Mouse (Mus musculus) kidney, embryonic 16.5 days (tissue): ENCODE measurements around the gene Galnt2. TPM values are rescaled to one million over a fixed set of nuclear protein-coding genes. Genes with fewer than 3 reads are reported as not detected.

Experiments used
- ATAC-seq: fragments of 200-750 bp; cut with Nextera tagmentation; 2 replicates; pipeline ENCODE4 v1.8.0; 2017; ENCODE audit warnings: moderate TSS enrichment; ENCODE audit not compliant: low FRiP score, low TSS enrichment
- H3K27ac ChIP-seq: fragments of 300-500 bp; sonication (generic); 2 replicates; pipeline ENCODE4 v1.5.1; 2014; ENCODE audit warnings: low read length
- H3K27me3 ChIP-seq: fragments of 300-500 bp; sonication (generic); 2 replicates; pipeline ENCODE4 v1.6.1; 2014; ENCODE audit warnings: low read length, control low read depth, mixed read lengths; ENCODE audit not compliant: insufficient read depth
- H3K36me3 ChIP-seq: fragments of 300-500 bp; sonication (generic); 2 replicates; pipeline ENCODE4 v1.6.1; 2014; ENCODE audit warnings: low read length, control low read depth, mixed read lengths; ENCODE audit not compliant: insufficient read depth
- H3K4me1 ChIP-seq: fragments of 300-500 bp; sonication (generic); 2 replicates; pipeline ENCODE4 v1.6.1; 2014; ENCODE audit warnings: low read length, control low read depth, mixed read lengths; ENCODE audit not compliant: insufficient read depth
- H3K4me2 ChIP-seq: fragments of 300-500 bp; sonication (generic); replicated peaks from 2 replicates; pipeline ENCODE4 v1.6.1; 2014; ENCODE audit warnings: low read depth, low read length
- H3K4me3 ChIP-seq: fragments of 300-500 bp; sonication (generic); 2 replicates; pipeline ENCODE4 v1.5.1; 2014; ENCODE audit warnings: mild to moderate bottlenecking, low read length
- H3K9ac ChIP-seq: fragments of 300-500 bp; sonication (generic); replicated peaks from 2 replicates; pipeline ENCODE4 v1.6.1; 2014; ENCODE audit warnings: low read length
- H3K9me3 ChIP-seq: fragments of 300-500 bp; sonication (generic); 2 replicates; pipeline ENCODE4 v1.6.1; 2016; ENCODE audit warnings: low read length, control low read depth
- WGBS: fragments of 180-500 bp; shearing (Covaris S2); extraction: QIAGEN DNeasy Blood & Tissue Kit; methylation state at CpG from one replicate; pipeline ENCODE4 v1.1.7; 2014; 5-methylcytosine and 5-hydroxymethylcytosine counted together
- polyA plus RNA-seq: library from polyadenylated mRNA; unstranded; fragments of >200 nt; fragmentation: Nextera tagmentation; extraction: Ambion mirVana; gene quantifications from 2 replicates; pipeline ENCODE4 v1.2.1, GENCODE M21; 2015

Gene Galnt2
- polyA plus RNA-seq, 1 experiment from 2014 or later, result 47.1 TPM

DNA sequence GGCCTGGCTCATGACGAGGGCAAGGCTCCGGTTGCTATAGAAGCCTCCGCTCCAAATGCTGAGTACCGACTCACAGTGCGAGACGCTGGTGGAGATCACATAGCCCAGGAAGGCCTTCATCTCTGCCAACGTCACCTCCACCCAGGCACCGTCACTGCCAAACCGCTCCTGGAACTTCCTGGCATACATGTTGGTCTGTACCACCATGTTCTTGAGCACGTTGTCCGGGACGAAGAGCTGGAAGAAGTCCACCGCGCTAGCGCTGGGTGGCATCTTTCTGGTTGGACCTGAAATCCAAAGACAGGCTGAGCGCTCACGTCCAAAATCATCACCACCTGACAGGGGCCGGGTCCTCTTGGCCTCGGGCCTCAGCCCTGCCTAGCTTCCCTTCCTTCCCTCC is 153.1 kb downstream of the Galnt2 start:
- Histone ChIP-seq H3K4me3 (no peak overlapping the region), H3K27ac (no peak overlapping the region), H3K4me2 (no peak overlapping the region), H3K4me1 (no peaks in the 10 kb centered on the region), H3K9me3 (no peaks in the 10 kb centered on the region), H3K9ac (no peak overlapping the region), H3K27me3 (no peaks in the 10 kb centered on the region), H3K36me3 (no peaks in the 10 kb centered on the region)
- no peak for ATAC-seq
- WGBS, result 96% methylated on average over 19 of the region's 19 CpGs

DNA sequence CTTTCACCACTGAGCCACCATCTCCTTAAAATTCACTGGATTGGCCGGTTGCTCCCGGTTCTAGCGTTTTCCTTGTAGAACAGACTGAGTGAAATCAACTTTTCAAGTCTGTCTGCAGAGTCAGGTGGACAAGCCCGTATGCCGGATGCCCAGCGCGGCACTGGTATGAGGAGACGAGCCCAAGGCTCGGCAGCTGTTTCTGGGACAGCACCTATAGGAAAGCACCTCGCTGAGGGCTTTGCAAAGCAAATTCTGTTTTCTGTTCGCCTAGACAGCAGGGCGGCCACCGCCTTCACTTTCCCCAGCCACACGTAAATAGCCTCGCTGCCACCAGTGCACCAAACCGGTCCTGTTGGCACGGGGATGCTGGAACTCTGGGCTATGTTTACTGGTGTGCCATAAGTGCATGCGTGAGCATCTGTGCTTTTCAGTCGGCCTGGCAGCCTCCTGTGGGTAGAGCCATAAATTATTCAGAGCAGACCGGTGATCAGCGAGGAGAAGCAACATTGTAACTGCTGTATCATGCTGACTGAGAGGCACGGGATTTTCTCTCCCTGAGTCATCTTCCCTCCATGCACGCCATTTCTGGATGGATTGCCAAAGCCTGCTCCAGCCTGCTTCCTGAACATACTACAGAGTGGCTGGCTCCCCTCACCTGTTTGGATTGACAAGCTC is 155.2 kb downstream of the Galnt2 start:
- ATAC-seq, result no peak
- no peaks in the 10 kb centered on the region for H3K36me3 ChIP-seq
- no peak overlapping the region for H3K4me2 ChIP-seq
- no peaks in the 10 kb centered on the region for H3K4me1 ChIP-seq
- no peak overlapping the region for H3K4me3 ChIP-seq
- 79% methylated on average over 23 of the region's 23 CpGs for WGBS
- H3K9me3 ChIP-seq, result no peaks in the 10 kb centered on the region
- H3K9ac ChIP-seq, result no peak overlapping the region
- no peak overlapping the region for H3K27ac ChIP-seq
- no peaks in the 10 kb centered on the region for H3K27me3 ChIP-seq

DNA sequence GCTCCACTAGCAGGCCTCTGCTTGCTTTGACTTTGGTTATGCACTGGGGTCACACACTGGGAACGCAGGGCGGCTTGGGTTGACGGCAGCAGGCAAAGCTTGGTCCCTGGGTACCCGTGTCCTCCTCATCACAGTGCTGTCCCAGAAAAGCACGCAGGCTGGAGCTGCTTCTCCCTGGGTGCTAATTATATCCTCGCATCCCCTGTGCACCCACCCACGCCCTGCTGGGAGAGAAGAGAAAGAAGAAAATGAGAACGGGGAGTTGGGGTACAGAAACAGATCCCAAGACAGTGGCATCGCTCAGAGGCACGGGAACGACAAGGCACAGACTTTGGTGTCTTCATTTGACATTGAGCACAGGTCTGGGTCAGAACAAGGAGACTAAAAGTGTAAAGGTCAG is 158.3 kb downstream of the Galnt2 start:
- no peak overlapping the region for H3K27ac ChIP-seq
- no peak overlapping the region for H3K9ac ChIP-seq
- no peak overlapping the region for H3K4me3 ChIP-seq
- WGBS, result 86% methylated on average over 11 of the region's 11 CpGs
- H3K9me3 ChIP-seq, result no peaks in the 10 kb centered on the region; the same call in 1 of the 2 replicates
- no peaks in the 10 kb centered on the region for H3K4me1 ChIP-seq
- no peaks in the 10 kb centered on the region for H3K36me3 ChIP-seq
- H3K27me3 ChIP-seq, result no peaks in the 10 kb centered on the region
- no peak for ATAC-seq
- H3K4me2 ChIP-seq, result no peak overlapping the region

DNA sequence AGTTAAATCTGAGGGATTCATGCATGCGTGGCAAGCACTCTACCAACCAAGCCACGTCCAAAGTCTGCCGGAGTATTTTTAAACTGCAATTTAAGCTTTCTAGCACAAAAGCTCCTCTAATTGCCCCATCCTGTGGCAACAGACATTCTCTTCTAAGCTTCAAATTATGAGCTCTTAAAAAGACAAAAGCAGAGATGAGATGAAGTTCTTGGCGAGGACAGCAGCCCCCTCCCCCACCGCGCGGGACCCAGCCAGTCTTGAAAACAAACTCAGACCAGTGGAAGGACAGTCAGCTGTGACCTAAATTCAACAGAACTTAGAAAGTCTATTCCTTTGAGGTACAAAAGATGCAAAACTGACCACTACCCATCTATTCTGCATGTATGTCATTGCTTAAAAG is 160.0 kb downstream of the Galnt2 start:
- no peak for ATAC-seq
- Histone ChIP-seq H3K4me2 (no peak overlapping the region), H3K27ac (no peak overlapping the region), H3K4me3 (no peak overlapping the region), H3K9ac (no peak overlapping the region), H3K4me1 (no peaks in the 10 kb centered on the region), H3K36me3 (no peaks in the 10 kb centered on the region), H3K27me3 (no peaks in the 10 kb centered on the region), H3K9me3 (no peaks in the 10 kb centered on the region; the same call in 1 of the 2 replicates)
- WGBS, result 86% methylated on average over 7 of the region's 7 CpGs

DNA sequence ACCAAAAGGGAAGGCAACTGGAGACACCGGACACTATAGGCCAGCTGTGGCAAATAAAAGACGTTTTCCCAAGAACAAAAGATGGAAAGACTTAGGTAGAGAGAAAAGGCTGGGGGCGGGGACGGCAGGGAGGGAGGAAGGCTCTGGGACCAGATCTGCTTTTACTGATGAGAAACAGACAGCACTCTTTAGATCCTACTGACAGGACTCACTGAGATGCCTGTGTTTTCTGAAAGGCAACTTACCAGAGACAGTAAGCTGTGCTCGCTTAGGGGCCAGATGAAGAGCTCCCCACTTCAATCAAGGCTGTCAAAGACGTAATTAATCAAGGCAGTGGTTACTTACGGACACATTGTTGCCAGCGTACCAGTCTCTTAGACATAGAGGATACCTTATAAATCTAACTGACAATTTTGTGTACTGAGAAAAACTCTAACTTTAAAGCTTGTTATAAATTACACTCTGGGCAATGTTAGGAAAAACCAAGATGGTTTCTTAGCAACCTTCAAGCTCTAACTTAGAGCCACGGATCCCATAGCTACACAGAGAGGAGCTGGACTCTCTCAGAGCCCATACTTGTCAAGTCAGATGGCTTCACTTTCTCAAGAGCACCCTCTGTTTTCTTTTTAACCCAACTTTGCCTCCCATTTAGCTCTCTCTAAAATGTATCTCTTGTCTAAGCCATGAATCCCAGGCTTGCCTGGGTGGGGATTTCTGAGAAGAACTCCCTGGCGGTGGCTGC is 161.3 kb downstream of the Galnt2 start:
- no peak for ATAC-seq
- Histone ChIP-seq H3K4me1 (no peaks in the 10 kb centered on the region), H3K4me3 (no peak overlapping the region), H3K27me3 (no peaks in the 10 kb centered on the region), H3K9ac (no peak overlapping the region), H3K36me3 (no peaks in the 10 kb centered on the region), H3K4me2 (no peak overlapping the region), H3K27ac (no peak overlapping the region), H3K9me3 (no peaks in the 10 kb centered on the region; the same call in 1 of the 2 replicates)
- 53% methylated on average over 10 of the region's 10 CpGs for WGBS

DNA sequence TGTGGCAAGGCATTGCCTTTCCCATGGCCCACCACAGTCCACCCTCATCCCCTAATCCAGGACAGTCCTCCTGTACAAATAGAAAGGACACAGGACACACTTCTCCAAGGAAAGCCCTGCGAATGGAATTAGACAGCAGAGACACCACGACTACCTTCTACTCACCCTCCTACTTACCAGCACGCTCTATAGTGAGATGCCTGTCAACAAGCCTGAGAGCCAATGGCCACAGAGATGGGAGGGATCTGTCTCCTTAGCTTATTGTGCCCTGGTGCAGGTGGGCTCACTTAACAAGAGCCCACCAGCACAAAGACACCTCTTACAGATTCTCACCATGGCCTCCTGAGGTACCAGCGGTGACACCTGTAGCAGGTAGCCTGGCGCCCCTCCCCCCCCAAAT is 161.8 kb downstream of the Galnt2 start:
- 85% methylated on average over 5 of the region's 5 CpGs for WGBS
- H3K9me3 ChIP-seq, result no peaks in the 10 kb centered on the region; the same call in 1 of the 2 replicates
- no peak for ATAC-seq
- no peak overlapping the region for H3K4me3 ChIP-seq
- H3K4me2 ChIP-seq, result no peak overlapping the region
- no peaks in the 10 kb centered on the region for H3K4me1 ChIP-seq
- no peaks in the 10 kb centered on the region for H3K36me3 ChIP-seq
- no peak overlapping the region for H3K9ac ChIP-seq
- H3K27me3 ChIP-seq, result no peaks in the 10 kb centered on the region
- H3K27ac ChIP-seq, result no peak overlapping the region

DNA sequence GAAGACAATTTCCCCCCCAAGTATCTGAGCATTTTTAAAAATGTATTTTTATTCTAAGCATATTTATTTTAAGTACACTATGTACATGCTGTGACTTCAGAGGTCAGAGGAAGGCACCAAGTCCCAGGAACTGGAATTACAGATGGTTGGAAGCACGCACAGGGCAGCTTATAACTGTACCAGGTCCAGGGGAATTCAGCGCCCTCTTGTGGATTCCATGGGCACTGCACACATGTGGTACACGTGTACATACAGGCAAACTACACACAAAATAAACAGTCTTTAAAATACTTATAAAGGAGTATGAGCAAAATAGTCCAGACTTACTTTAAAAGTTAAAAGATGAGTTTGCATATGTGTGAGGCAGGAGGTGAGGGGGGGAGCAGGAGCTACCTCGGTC is 162.7 kb downstream of the Galnt2 start:
- Histone ChIP-seq H3K4me1 (no peaks in the 10 kb centered on the region), H3K27ac (no peak overlapping the region), H3K36me3 (no peaks in the 10 kb centered on the region), H3K9me3 (no peaks in the 10 kb centered on the region; the same call in 1 of the 2 replicates), H3K4me3 (no peak overlapping the region), H3K9ac (no peak overlapping the region), H3K4me2 (no peak overlapping the region), H3K27me3 (no peaks in the 10 kb centered on the region)
- no peak for ATAC-seq
- WGBS, result 89% methylated on average over 4 of the region's 4 CpGs

DNA sequence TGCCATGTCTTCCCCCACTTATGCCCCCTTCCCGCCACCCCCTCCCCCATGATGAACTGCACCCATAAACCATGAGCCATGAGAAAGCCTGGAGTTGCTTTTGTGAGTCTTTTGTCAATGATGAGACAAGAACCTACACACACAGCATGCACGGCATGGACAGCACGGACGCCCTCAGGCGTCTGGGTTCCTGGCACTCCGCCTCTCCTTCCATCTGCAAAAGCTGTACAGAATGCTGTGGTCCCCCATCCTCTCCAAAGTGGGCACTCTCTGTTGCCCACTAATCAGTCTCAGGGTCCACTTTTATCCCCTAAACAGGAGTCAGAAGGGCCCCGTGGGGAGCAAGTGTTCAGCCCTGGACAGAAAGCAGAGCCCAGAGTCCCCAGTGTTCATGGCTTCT is 163.8 kb downstream of the Galnt2 start:
- Histone ChIP-seq H3K4me3 (no peak overlapping the region), H3K27ac (no peak overlapping the region), H3K9ac (no peak overlapping the region), H3K4me1 (no peaks in the 10 kb centered on the region), H3K9me3 (no peaks in the 10 kb centered on the region; the same call in 1 of the 2 replicates), H3K4me2 (no peak overlapping the region), H3K36me3 (no peaks in the 10 kb centered on the region), H3K27me3 (no peaks in the 10 kb centered on the region)
- no peak for ATAC-seq
- 85% methylated on average over 7 of the region's 7 CpGs for WGBS
